Mouse (Mus musculus) splenic B cell, adult 2 months (primary cell): ENCODE results near the gene Nova2.

Experiments used
- DNase-seq: peaks from one replicate; pipeline ENCODE4 v3.0.0-alpha.2; 2011; ENCODE audit warnings: low read depth, low spot score
- H3K27me3 ChIP-seq: 2 replicates; pipeline ENCODE4 v1.6.1; 2012; ENCODE audit warnings: mild to moderate bottlenecking, low read length, moderate library complexity, mixed read lengths; ENCODE audit not compliant: control insufficient read depth, poor library complexity, insufficient read depth, severe bottlenecking
- H3K36me3 ChIP-seq: 2 replicates; pipeline ENCODE4 v1.6.1; 2012; ENCODE audit warnings: mild to moderate bottlenecking, low read length, moderate library complexity, mixed read lengths; ENCODE audit not compliant: control insufficient read depth, poor library complexity, insufficient read depth, severe bottlenecking

Gene Nova2

DNA sequence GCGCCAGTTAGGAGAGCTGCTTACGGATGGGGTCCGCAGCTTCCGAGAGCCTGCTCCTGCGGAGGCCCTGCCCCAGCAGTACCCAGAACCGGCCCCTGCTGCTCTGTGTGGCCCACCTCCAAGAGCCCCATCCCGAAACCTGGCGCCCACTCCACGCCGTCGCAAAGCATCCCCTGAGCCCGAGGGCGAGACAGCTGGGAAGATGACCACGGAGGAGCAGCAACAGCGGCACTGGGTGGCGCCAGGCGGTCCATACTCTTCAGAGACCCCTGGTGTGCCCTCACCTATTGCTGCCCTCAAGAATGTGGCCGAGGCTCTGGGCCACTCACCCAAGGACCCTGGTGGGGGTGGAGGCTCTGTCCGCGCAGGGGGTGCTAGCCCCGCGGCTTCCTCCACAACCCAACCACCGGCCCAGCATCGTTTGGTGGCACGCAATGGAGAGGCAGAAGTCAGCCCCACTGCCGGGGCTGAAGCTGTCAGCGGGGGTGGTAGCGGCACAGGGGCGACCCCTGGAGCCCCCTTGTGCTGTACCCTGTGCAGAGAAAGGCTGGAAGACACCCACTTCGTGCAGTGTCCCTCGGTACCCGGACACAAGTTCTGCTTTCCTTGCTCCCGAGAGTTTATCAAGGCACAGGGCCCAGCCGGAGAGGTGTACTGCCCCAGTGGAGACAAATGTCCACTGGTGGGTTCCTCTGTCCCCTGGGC is 79.9 kb downstream of the Nova2 start:
- Histone ChIP-seq H3K36me3 (peaks cover 6% of the 10 kb centered on the region; the same call in 1 of the 2 replicates), H3K27me3 (no peaks in the 10 kb centered on the region)
- DNase-seq: no peak

DNA sequence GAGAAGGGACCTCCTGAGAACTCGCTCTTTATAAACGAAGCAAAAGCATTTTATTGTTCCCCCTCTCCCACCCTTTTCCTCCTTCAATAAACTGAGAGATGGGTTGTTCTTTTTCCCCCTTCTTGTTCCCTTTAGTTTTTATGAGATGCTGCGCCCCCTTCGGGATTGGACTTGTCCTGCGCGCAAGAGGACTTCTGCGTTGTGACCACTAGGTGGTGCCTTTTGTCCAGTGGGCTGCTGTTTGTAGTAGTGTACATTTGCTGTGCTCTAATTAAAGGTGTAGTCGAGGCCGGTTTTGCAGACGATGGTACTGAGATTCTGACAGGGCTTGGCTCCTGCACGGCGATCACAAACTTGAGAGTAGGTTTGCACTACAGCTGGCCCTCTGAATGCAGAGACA is 80.8 kb downstream of the Nova2 start:
- DNase-seq: peak; percentile 91
- Histone ChIP-seq H3K27me3 (no peaks in the 10 kb centered on the region), H3K36me3 (peaks cover 6% of the 10 kb centered on the region; the same call in 1 of the 2 replicates)

DNA sequence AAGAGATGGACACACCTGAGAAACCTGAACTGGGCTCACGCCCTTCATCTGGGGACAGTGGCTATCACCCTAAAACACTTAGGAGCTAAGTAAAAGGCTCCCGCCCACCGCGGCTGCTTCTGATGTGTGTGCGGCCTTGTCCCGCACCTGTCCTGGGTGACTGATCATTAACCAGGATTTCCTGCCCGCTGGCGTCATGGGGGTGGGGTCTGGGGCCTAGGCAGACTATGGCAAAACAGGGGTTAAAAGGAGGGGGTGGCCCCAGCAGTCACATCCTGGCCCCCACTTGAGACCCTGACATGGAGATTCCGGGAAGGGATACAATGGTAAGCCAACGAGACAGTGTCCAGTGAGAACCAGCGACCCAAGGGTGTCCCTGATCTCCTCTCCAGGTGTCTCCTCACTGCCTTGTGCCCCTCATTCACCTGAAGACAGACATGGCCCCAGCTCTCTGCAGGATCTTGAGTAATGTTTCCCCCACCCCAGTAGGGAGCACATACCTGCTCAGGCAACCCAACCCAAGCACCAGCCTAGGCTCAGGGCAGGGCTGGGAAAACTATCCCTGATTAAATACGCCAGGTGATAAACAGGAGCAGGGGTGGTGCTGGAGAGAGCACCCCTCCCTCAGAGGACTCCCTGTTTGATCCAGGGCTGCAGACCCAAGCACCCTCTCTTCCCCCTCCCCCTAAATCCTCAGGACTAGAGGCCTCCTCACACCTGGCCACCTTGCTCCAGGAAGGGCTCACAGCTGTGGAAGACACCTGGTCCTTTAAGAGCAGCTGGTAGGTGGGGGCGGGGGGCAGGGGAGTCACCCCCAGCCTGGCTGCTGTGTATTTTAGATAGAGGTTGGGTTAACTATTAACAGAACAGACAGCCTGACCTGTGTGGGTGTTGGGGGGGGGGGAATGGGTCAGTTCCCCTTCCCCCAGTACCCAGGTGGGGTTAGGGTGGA is 81.6 kb downstream of the Nova2 start:
- Histone ChIP-seq H3K36me3 (peaks cover 6% of the 10 kb centered on the region; the same call in 1 of the 2 replicates), H3K27me3 (no peaks in the 10 kb centered on the region; the same call in 1 of the 2 replicates)
- DNase-seq: no peak

DNA sequence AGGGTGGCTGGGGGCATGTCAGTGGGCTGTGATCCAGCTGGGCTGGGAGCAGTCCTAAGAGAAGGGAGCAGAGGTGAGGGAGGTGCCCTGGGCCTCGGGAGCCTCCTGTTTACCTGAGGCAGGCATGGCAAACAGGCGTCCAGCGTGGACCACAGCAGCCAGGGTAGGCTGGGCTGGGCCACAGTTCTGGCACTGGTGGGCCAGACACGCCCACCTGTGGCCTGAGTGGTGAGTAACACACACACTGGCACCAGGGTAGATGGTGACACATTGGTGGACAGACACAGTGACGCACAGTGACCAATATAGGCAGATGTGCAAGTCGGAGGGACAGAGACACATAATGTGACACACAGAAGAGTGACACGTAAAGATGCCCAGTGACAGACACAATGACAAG is 84.9 kb downstream of the Nova2 start:
- peaks cover 5% of the 10 kb centered on the region; the same call in 1 of the 2 replicates for H3K36me3 ChIP-seq
- no peaks in the 10 kb centered on the region; the same call in 1 of the 2 replicates for H3K27me3 ChIP-seq
- DNase-seq: no peak

DNA sequence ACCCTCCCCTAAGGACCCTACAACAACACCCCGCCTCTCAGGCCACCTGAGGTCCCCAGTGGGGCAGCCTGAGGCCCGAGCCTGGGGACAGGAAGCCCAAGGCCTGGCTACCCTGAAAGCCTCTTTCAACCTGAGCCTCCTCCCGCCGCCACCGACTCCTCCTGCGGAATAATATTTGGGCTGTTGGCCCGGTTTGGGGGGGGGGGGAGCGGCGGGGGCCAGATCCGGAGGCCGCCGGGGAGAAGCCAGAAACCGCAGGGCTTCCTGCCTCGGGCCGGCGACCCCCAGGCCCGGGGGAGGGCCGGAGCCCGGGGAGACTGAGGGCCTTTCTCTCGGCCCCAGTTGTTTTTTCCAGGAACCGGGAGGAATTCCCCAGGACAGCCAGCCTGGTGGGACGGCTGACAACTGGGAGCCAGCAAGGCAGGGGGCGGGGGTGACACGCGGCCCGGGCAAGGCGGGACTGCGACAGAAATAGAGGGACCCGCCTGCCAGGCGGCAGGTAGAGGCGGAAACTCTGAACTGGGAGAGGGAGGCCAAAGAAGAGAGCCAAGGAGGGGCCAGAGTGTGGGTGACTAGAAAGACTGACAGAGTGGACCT is 86.4 kb downstream of the Nova2 start:
- no peak for DNase-seq
- Histone ChIP-seq H3K36me3 (no peaks in the 10 kb centered on the region), H3K27me3 (no peaks in the 10 kb centered on the region; the same call in 1 of the 2 replicates)

DNA sequence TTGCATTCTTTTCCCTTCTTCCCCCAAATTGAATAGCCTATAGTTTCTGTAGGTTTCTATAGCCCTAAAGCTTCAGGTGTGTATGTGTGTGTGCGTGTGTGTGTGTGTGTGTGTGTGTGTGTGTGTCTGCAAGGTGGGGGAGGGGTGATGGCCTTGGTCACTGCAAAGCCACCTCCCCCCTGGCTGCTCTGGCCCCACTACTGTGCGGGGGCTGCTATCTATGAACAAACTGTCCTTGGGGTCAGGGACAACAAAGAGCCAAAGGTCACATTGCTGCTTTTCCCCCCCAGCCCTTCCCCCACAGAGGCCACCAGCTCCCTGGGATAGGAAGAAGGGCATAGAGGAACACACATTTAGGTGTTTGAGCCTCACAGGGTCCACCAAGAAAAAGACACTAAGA is 87.2 kb downstream of the Nova2 start:
- no peaks in the 10 kb centered on the region for H3K36me3 ChIP-seq
- DNase-seq: no peak
- H3K27me3 ChIP-seq: no peaks in the 10 kb centered on the region; the same call in 1 of the 2 replicates

DNA sequence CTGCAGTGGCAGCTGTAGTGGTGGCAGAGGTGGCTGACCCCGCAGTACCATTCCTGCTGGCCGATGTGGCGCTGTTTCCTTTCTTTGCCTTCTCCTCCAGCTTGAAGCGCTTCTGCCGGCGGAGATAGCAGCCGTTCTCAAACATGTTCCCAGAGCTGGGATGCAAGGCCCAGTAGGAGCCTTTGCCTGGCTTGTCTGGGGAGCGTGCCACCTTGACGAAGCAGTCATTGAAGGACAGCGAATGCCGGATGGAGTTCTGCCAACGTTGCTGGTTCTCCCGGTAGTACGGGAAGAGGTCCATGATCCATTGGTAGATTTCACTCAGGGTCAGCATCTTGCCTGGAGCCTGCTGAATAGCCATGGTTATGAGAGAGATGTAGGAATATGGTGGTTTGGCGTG is 88.8 kb downstream of the Nova2 start:
- no peak for DNase-seq
- H3K36me3 ChIP-seq: no peaks in the 10 kb centered on the region
- no peaks in the 10 kb centered on the region; the same call in 1 of the 2 replicates for H3K27me3 ChIP-seq
